Mouse (Mus musculus) spleen, adult 18-20 months (tissue): Measurements from ENCODE around the gene Ercc2.

Source experiments
- DNase-seq, 2 experiments: peaks; one replicate each; pipeline ENCODE4 v3.0.0; 2022; ENCODE audit warnings: mixed read lengths in 2 of 2

Gene Ercc2

GRCm38 (mm10) chr7:19359892-19360641, 21.7 kb upstream of the Ercc2 start:
- peak; percentile 46 to 70 for DNase-seq

- peak; percentile 58 to 63 for DNase-seq
These were observed 20.9 kb upstream of the Ercc2 start for GRCm38 (mm10) chr7:19360944-19361343.

- DNase-seq, result peak; percentile 57 to 79
These were observed 20.1 kb upstream of the Ercc2 start for GRCm38 (mm10) chr7:19361720-19362119.

GRCm38 (mm10) chr7:19362276-19362675, 19.5 kb upstream of the Ercc2 start:
- no peak for DNase-seq

GRCm38 (mm10) chr7:19363881-19364280, 17.9 kb upstream of the Ercc2 start:
- DNase-seq, result peak; percentile 59 to 76

GRCm38 (mm10) chr7:19365376-19365775, 16.4 kb upstream of the Ercc2 start:
- no peak for DNase-seq

- no peak for DNase-seq
These were observed 13.4 kb upstream of the Ercc2 start for GRCm38 (mm10) chr7:19368380-19368779.

GRCm38 (mm10) chr7:19369823-19370425, 11.9 kb upstream of the Ercc2 start:
- peak; percentile 36 to 76 for DNase-seq

- DNase-seq, result no peak
These were observed 8.4 kb upstream of the Ercc2 start for GRCm38 (mm10) chr7:19373367-19373766.

- DNase-seq, result no peak
These were observed 6.4 kb upstream of the Ercc2 start for GRCm38 (mm10) chr7:19375368-19375767.

- DNase-seq, result no peak
These were observed 5.8 kb upstream of the Ercc2 start for GRCm38 (mm10) chr7:19376019-19376418.

GRCm38 (mm10) chr7:19378049-19378448, 3.8 kb upstream of the Ercc2 start:
- DNase-seq, result no peak

- peak in 1 of 2 experiments; percentile 48 for DNase-seq
These were observed 344 bp downstream of the Ercc2 start for GRCm38 (mm10) chr7:19382166-19382541.

- no peak for DNase-seq
These were observed 1.9 kb downstream of the Ercc2 start for GRCm38 (mm10) chr7:19383708-19384107.

GRCm38 (mm10) chr7:19388699-19389413, 7.0 kb downstream of the Ercc2 start:
- no peak for DNase-seq

GRCm38 (mm10) chr7:19394484-19394883, 12.7 kb downstream of the Ercc2 start:
- DNase-seq, result no peak

- DNase-seq, result peak in 1 of 2 experiments; percentile 48
These were observed 17.9 kb downstream of the Ercc2 start for GRCm38 (mm10) chr7:19399496-19400280.

- DNase-seq, result no peak
These were observed 19.1 kb downstream of the Ercc2 start for GRCm38 (mm10) chr7:19400946-19401345.

GRCm38 (mm10) chr7:19402535-19403112, 20.8 kb downstream of the Ercc2 start:
- DNase-seq, result no peak

GRCm38 (mm10) chr7:19403731-19404296, 22.0 kb downstream of the Ercc2 start, which contains the start of gene Klc3:
Gene Klc3, minus strand, starts transcription at chr7:19404104.
- peak; percentile 72 to 80 for DNase-seq

- DNase-seq, result no peak
These were observed 22.7 kb downstream of the Ercc2 start, which contains the start of gene Ckm for GRCm38 (mm10) chr7:19404476-19404875. Gene Ckm, plus strand, starts transcription at chr7:19404776.

- peak; percentile 61 to 90 for DNase-seq
These were observed 23.6 kb downstream of the Ercc2 start for GRCm38 (mm10) chr7:19405417-19405816.
